Mouse (Mus musculus) kidney, adult 8-10 months (tissue): ENCODE measurements around the gene Musk.

Experiments
- DNase-seq, 2 experiments: peaks; one replicate each; pipeline ENCODE4 v3.0.0; 2022

The Musk gene

DNA sequence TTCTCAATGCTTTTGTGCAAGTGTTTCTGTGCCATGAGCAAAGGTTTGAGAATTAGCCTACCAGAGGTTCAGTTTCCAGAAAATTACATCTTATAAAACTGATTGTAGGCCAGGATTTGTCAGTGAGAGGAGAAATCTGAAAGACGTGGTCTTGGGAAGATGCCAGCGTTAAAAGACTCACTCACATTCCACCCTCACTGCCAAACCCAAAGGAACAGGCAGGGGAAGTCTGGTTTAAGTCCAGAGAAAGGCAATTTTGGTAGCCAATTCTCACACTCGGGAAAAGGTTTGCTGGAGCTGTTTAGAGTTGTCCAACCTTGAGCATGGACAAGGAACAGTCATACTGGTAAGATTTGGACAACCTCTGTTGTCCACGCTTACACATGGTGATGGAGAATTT is 131.6 kb downstream of the Musk start:
- no peak for DNase-seq

DNA sequence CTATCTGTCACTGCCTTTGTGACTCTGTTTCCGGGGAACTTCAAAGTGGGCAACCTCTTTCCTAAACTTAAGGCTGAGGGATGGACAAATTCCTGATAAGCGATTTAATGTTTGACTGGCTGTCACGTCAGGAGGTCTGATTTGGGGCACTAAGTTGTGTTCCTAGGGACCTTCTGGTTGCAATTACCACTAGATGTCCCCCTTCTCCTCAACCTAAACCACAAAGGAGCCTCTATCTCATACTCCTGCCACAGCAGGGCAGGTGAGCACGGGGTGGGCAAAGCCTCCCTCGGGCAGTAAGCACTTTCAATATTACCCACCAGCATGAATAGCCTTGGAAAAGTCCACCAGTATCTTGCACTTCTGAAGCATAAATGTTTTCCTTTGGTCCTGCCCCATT is 133.5 kb downstream of the Musk start:
- DNase-seq = no peak

DNA sequence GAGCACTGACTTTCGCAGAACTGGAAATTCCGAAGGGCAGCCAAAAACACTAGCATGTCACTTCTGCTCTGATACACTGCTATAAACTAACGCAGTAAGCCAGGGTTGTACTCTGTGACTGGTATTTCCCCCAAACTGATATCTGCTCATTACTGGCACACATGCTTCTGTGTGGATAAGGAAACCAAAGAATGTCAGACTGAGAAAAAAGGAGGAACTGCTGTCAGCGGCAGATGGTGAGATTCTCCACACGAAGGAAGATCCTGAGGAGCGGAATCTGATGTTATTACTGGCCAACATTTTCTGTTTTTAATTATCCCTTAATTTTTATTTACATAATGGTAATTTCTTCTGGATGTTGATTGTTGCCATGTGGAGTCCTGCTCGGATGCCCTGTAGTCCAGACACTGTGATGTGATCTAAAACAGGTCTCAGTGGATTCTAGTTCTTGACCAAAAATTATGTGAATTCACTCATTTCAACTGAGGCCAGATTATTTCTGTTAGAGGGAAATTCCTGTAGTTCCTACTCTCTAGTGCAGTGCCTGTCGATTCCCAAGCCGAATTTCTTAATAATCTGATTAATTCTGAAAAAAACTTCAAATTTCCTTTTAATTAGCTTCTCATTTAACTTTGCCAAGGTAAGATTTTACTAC is 137.6 kb downstream of the Musk start:
- no peak for DNase-seq
